Mouse (Mus musculus): ENCODE data around the gene Flt4. TPM values are rescaled to one million over a fixed set of nuclear protein-coding genes. Genes with fewer than 3 reads are reported as not detected.

Gene Flt4
- polyA plus RNA-seq, 1 experiment from 2014 or later, result 4.1 TPM

- Histone ChIP-seq H3K9ac (ENCODE audit: low read length) (no peak overlapping the region), H3K4me3 (ENCODE audit: low read depth, low read length) (no peak overlapping the region), H3K27me3 (ENCODE audit: control insufficient read depth, insufficient read depth, low read length) (no peaks in the 10 kb centered on the region), H3K4me2 (ENCODE audit: low read depth, low read length, severe bottlenecking) (0 out of 2 replicates have a peak overlapping the region, but pooled peaks have one; percentile 19), H3K9me3 (ENCODE audit: control insufficient read depth, low read length) (no peaks in the 10 kb centered on the region), H3K4me1 (replicated peaks; ENCODE audit: control insufficient read depth, insufficient read depth, low read length) (no peaks in the 10 kb centered on the region), H3K27ac (ENCODE audit: low read depth, low read length) (no peak overlapping the region), H3K36me3 (ENCODE audit: control insufficient read depth, insufficient read depth, low read length) (no peaks in the 10 kb centered on the region)
- DNase-seq (ENCODE audit: low spot score), result peak; percentile 93
- 27% methylated on average over 19 of the region's 19 CpGs for WGBS
- peak; percentile 73 for ATAC-seq (replicated peaks; ENCODE audit: low FRiP score)
Observed at GRCm38 (mm10) chr11:49652401-49653078, 43.5 kb downstream of the Flt4 start.

- 0 out of 2 replicates have a peak overlapping the region, but pooled peaks have one; percentile 19 for H3K4me2 ChIP-seq (ENCODE audit: low read depth, low read length, severe bottlenecking)
- no peak for DNase-seq (ENCODE audit: low spot score)
Observed at GRCm38 (mm10) chr11:49653079-49653408, 44.0 kb downstream of the Flt4 start.

GRCm38 (mm10) chr11:49654651-49655050 lies 45.6 kb downstream of the Flt4 start:
- H3K27ac ChIP-seq (ENCODE audit: low read depth, low read length), result no peak overlapping the region
- H3K36me3 ChIP-seq (ENCODE audit: control insufficient read depth, insufficient read depth, low read length), result no peaks in the 10 kb centered on the region
- no peak overlapping the region for H3K4me3 ChIP-seq (ENCODE audit: low read depth, low read length)
- H3K4me2 ChIP-seq (ENCODE audit: low read depth, low read length, severe bottlenecking), result no peak overlapping the region
- no peak overlapping the region for H3K9ac ChIP-seq (ENCODE audit: low read length)
- ATAC-seq (replicated peaks; ENCODE audit: low FRiP score) (no peak), DNase-seq (ENCODE audit: low spot score) (no peak)
- H3K27me3 ChIP-seq (ENCODE audit: control insufficient read depth, insufficient read depth, low read length), result no peaks in the 10 kb centered on the region
- WGBS, result 86% methylated on average over 5 of the region's 5 CpGs
- H3K9me3 ChIP-seq (ENCODE audit: control insufficient read depth, low read length), result no peaks in the 10 kb centered on the region
- H3K4me1 ChIP-seq (replicated peaks; ENCODE audit: control insufficient read depth, insufficient read depth, low read length), result no peaks in the 10 kb centered on the region

More at GRCm38 (mm10) chr11:49653079-49653408, 44.0 kb downstream of the Flt4 start:
- WGBS, result 48% methylated on average over 11 of the region's 11 CpGs
- H3K36me3 ChIP-seq (ENCODE audit: control insufficient read depth, insufficient read depth, low read length), result no peaks in the 10 kb centered on the region
- H3K9me3 ChIP-seq (ENCODE audit: control insufficient read depth, low read length), result no peaks in the 10 kb centered on the region
- 0 out of 2 replicates have a peak, but pooled peaks have one; percentile 26 for ATAC-seq (replicated peaks; ENCODE audit: low FRiP score)
- H3K4me3 ChIP-seq (ENCODE audit: low read depth, low read length), result no peak overlapping the region
- no peaks in the 10 kb centered on the region for H3K4me1 ChIP-seq (replicated peaks; ENCODE audit: control insufficient read depth, insufficient read depth, low read length)
- no peaks in the 10 kb centered on the region for H3K27me3 ChIP-seq (ENCODE audit: control insufficient read depth, insufficient read depth, low read length)
- no peak overlapping the region for H3K9ac ChIP-seq (ENCODE audit: low read length)
- no peak overlapping the region for H3K27ac ChIP-seq (ENCODE audit: low read depth, low read length)

DNA sequence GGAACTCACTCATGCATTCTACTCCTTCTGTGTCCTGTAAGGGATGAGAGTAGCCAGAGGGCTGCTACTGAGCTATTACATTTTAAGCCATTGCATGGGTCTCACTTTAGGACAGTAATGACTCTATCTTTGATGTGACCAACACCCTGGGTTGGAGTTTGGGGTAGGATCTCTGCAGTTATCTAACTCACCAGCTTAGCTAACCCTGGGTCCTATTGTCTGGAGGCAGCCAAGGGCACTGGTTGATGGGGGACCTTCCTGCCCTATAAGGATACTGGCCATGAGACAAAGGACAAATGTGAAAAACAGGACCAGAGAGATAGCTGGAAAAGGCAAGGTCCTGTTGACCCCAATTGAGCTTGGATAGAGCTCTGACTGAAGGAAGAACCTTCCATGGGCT lies 46.4 kb downstream of the Flt4 start:
- DNase-seq (ENCODE audit: low spot score), result no peak
- Histone ChIP-seq H3K27ac (ENCODE audit: low read depth, low read length) (no peak overlapping the region), H3K4me3 (ENCODE audit: low read depth, low read length) (no peak overlapping the region), H3K9ac (ENCODE audit: low read length) (no peak overlapping the region), H3K36me3 (ENCODE audit: control insufficient read depth, insufficient read depth, low read length) (no peaks in the 10 kb centered on the region), H3K4me2 (ENCODE audit: low read depth, low read length, severe bottlenecking) (no peak overlapping the region), H3K4me1 (replicated peaks; ENCODE audit: control insufficient read depth, insufficient read depth, low read length) (no peaks in the 10 kb centered on the region), H3K27me3 (ENCODE audit: control insufficient read depth, insufficient read depth, low read length) (no peaks in the 10 kb centered on the region), H3K9me3 (ENCODE audit: control insufficient read depth, low read length) (no peaks in the 10 kb centered on the region)
- ATAC-seq (replicated peaks; ENCODE audit: low FRiP score), result no peak

DNA sequence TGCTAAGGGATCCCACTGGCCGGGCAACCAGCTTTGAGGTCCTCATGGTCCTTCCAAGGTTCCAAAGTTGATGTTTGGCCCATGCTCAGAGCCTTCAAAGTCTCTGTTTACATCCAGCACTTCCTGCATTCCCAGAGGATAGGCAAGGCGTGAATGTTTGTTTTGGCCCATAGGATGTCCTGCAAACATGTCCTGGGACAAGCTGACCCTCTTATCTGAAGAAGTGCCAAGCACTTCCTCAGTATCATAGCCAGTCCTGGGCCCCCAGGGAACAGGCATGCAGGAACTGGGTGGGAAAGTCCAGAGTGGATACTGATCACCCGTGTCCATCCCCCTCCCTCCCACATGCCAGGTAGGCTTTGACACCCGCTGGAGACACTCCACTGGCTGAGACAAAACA lies 49.0 kb downstream of the Flt4 start:
- Histone ChIP-seq H3K4me3 (ENCODE audit: low read depth, low read length) (no peak overlapping the region), H3K9me3 (ENCODE audit: control insufficient read depth, low read length) (no peaks in the 10 kb centered on the region), H3K36me3 (ENCODE audit: control insufficient read depth, insufficient read depth, low read length) (no peaks in the 10 kb centered on the region), H3K9ac (ENCODE audit: low read length) (no peak overlapping the region), H3K27ac (ENCODE audit: low read depth, low read length) (no peak overlapping the region), H3K4me1 (replicated peaks; ENCODE audit: control insufficient read depth, insufficient read depth, low read length) (no peaks in the 10 kb centered on the region), H3K27me3 (ENCODE audit: control insufficient read depth, insufficient read depth, low read length) (no peaks in the 10 kb centered on the region), H3K4me2 (ENCODE audit: low read depth, low read length, severe bottlenecking) (no peak overlapping the region)
- ATAC-seq (replicated peaks; ENCODE audit: low FRiP score), result no peak
- DNase-seq (ENCODE audit: low spot score), result no peak
- 84% methylated on average over 4 of the region's 4 CpGs for WGBS

- Histone ChIP-seq H3K9me3 (ENCODE audit: control insufficient read depth, low read length) (no peaks in the 10 kb centered on the region), H3K9ac (ENCODE audit: low read length) (no peak overlapping the region), H3K27me3 (ENCODE audit: control insufficient read depth, insufficient read depth, low read length) (no peaks in the 10 kb centered on the region), H3K27ac (ENCODE audit: low read depth, low read length) (no peak overlapping the region), H3K36me3 (ENCODE audit: control insufficient read depth, insufficient read depth, low read length) (no peaks in the 10 kb centered on the region), H3K4me2 (ENCODE audit: low read depth, low read length, severe bottlenecking) (no peak overlapping the region), H3K4me3 (ENCODE audit: low read depth, low read length) (no peak overlapping the region), H3K4me1 (replicated peaks; ENCODE audit: control insufficient read depth, insufficient read depth, low read length) (no peaks in the 10 kb centered on the region)
- no peak for ATAC-seq (replicated peaks; ENCODE audit: low FRiP score)
- 74% methylated on average over 10 of the region's 10 CpGs for WGBS
- DNase-seq (ENCODE audit: low spot score), result no peak
Observed at GRCm38 (mm10) chr11:49658791-49659469, 49.9 kb downstream of the Flt4 start.

DNA sequence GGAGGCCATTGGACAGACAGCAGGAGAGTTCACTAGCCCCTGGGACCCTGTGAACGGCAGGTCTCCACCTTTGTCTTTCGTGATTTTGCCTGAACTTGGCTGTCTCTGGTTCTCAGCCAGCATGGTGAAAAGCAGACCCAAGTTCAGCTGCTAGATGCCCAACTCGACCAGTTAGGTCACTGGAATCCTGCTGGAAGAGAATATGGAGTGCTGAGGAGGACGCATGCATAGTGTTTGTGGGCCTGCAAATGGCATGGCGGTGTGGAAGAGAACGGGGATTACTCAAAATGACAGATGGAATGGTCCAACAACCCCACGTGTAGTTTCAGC lies 50.4 kb downstream of the Flt4 start:
- H3K27me3 ChIP-seq (ENCODE audit: control insufficient read depth, insufficient read depth, low read length), result no peaks in the 10 kb centered on the region
- no peak overlapping the region for H3K4me3 ChIP-seq (ENCODE audit: low read depth, low read length)
- H3K4me2 ChIP-seq (ENCODE audit: low read depth, low read length, severe bottlenecking), result no peak overlapping the region
- no peak for DNase-seq (ENCODE audit: low spot score)
- H3K9me3 ChIP-seq (ENCODE audit: control insufficient read depth, low read length), result no peaks in the 10 kb centered on the region
- no peaks in the 10 kb centered on the region for H3K36me3 ChIP-seq (ENCODE audit: control insufficient read depth, insufficient read depth, low read length)
- H3K4me1 ChIP-seq (replicated peaks; ENCODE audit: control insufficient read depth, insufficient read depth, low read length), result no peaks in the 10 kb centered on the region
- 71% methylated on average over 7 of the region's 7 CpGs for WGBS
- H3K9ac ChIP-seq (ENCODE audit: low read length), result no peak overlapping the region
- no peak overlapping the region for H3K27ac ChIP-seq (ENCODE audit: low read depth, low read length)
- ATAC-seq (replicated peaks; ENCODE audit: low FRiP score), result no peak

DNA sequence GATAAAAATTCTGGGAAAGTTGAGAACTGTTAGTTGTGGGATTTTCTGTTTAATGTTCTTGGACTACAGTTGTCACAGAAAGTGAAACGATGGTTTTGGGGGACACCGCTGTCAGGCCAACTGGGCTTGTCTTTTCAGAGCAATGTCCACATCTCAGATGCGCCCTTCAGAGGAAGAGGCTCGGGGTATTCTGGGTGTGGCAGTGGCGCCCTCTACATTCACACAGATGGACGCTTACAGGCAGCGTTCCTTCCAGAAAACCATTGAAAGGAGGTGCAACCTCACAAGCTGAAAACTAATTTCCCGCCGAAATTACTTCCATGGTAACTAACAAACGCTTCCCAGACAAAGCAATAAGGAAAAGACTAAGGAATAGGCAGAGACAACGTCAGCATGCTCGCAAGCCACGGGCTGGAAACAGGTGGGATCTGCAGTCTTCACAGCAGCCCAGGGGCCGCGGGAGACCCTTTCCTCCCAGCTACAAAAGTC lies 53.3 kb downstream of the Flt4 start:
- no peak overlapping the region for H3K4me2 ChIP-seq (ENCODE audit: low read depth, low read length, severe bottlenecking)
- no peak for ATAC-seq (replicated peaks; ENCODE audit: low FRiP score)
- no peak overlapping the region for H3K4me3 ChIP-seq (ENCODE audit: low read depth, low read length)
- H3K36me3 ChIP-seq (ENCODE audit: control insufficient read depth, insufficient read depth, low read length), result no peaks in the 10 kb centered on the region
- H3K27me3 ChIP-seq (ENCODE audit: control insufficient read depth, insufficient read depth, low read length), result no peaks in the 10 kb centered on the region
- no peak for DNase-seq (ENCODE audit: low spot score)
- no peaks in the 10 kb centered on the region for H3K9me3 ChIP-seq (ENCODE audit: control insufficient read depth, low read length)
- H3K4me1 ChIP-seq (replicated peaks; ENCODE audit: control insufficient read depth, insufficient read depth, low read length), result no peaks in the 10 kb centered on the region
- H3K9ac ChIP-seq (ENCODE audit: low read length), result no peak overlapping the region
- WGBS, result 62% methylated on average over 15 of the region's 15 CpGs
- H3K27ac ChIP-seq (ENCODE audit: low read depth, low read length), result no peak overlapping the region

- no peaks in the 10 kb centered on the region for H3K36me3 ChIP-seq (ENCODE audit: control insufficient read depth, insufficient read depth, low read length)
- no peaks in the 10 kb centered on the region for H3K4me1 ChIP-seq (replicated peaks; ENCODE audit: control insufficient read depth, insufficient read depth, low read length)
- H3K9ac ChIP-seq (ENCODE audit: low read length), result no peak within 1 kb of the TSS
- H3K27me3 ChIP-seq (ENCODE audit: control insufficient read depth, insufficient read depth, low read length), result no peaks in the 10 kb centered on the region
- H3K4me2 ChIP-seq (ENCODE audit: low read depth, low read length, severe bottlenecking), result no peak within 1 kb of the TSS
- no peaks in the 10 kb centered on the region for H3K9me3 ChIP-seq (ENCODE audit: control insufficient read depth, low read length)
- 86% methylated on average over 5 of the region's 5 CpGs for WGBS
- DNase-seq (ENCODE audit: low spot score), result no peak
- no peak within 1 kb of the TSS for H3K27ac ChIP-seq (ENCODE audit: low read depth, low read length)
- ATAC-seq (replicated peaks; ENCODE audit: low FRiP score), result no peak; the same call in 1 of the 2 replicates
- no peak within 1 kb of the TSS for H3K4me3 ChIP-seq (ENCODE audit: low read depth, low read length)
Observed at GRCm38 (mm10) chr11:49663310-49663709, 54.2 kb downstream of the Flt4 start, which contains the start of gene Scgb3a1. Gene Scgb3a1 (plus strand): TSS chr11:49663610.
